Mouse (Mus musculus) 3T3-L1 (cell line): ENCODE measurements around the gene Myb.
"Not testable (repeated sequence)": the region's sequence is repeated elsewhere in the genome, so short reads cannot be mapped to it uniquely, and the experiment has no call there.

Source experiments
- DNase-seq: peaks from one replicate; pipeline ENCODE4 v3.0.0-alpha.2; 2015; ENCODE audit warnings: low read depth, low spot score

The Myb gene

GRCm38 (mm10) chr10:21168466-21168865, 7.7 kb upstream of the Myb start:
- no peak for DNase-seq

- no peak for DNase-seq
Measured at GRCm38 (mm10) chr10:21167842-21168241, 7.1 kb upstream of the Myb start.

GRCm38 (mm10) chr10:21167165-21167564, 6.4 kb upstream of the Myb start:
- DNase-seq: no peak

GRCm38 (mm10) chr10:21165411-21165810, 4.6 kb upstream of the Myb start:
- no peak for DNase-seq

- DNase-seq: no peak
Measured at GRCm38 (mm10) chr10:21162124-21162523, 1.3 kb upstream of the Myb start.

- DNase-seq: no peak
Measured at GRCm38 (mm10) chr10:21161359-21162094, 743 bp upstream of the Myb start.

GRCm38 (mm10) chr10:21159697-21160394, 938 bp downstream of the Myb start:
- DNase-seq: no peak

GRCm38 (mm10) chr10:21158918-21159443, 1.8 kb downstream of the Myb start:
- DNase-seq: no peak

- DNase-seq: no peak
Measured at GRCm38 (mm10) chr10:21158111-21158917, 2.5 kb downstream of the Myb start.

- DNase-seq: no peak
Measured at GRCm38 (mm10) chr10:21156953-21157499, 3.8 kb downstream of the Myb start.

- no peak for DNase-seq
Measured at GRCm38 (mm10) chr10:21156416-21156815, 4.4 kb downstream of the Myb start.

- DNase-seq: no peak
Measured at GRCm38 (mm10) chr10:21154927-21155326, 5.9 kb downstream of the Myb start.

- DNase-seq: no peak
Measured at GRCm38 (mm10) chr10:21153433-21153832, 7.4 kb downstream of the Myb start.

- DNase-seq: no peak
Measured at GRCm38 (mm10) chr10:21152812-21153211, 8.0 kb downstream of the Myb start.

- no peak for DNase-seq
Measured at GRCm38 (mm10) chr10:21151320-21151719, 9.5 kb downstream of the Myb start.

GRCm38 (mm10) chr10:21149945-21150344, 10.8 kb downstream of the Myb start:
- not testable (repeated sequence) for DNase-seq

- DNase-seq: no peak
Measured at GRCm38 (mm10) chr10:21146719-21147118, 14.1 kb downstream of the Myb start.

GRCm38 (mm10) chr10:21146263-21146662, 14.5 kb downstream of the Myb start:
- DNase-seq: no peak

GRCm38 (mm10) chr10:21144627-21145504, 15.9 kb downstream of the Myb start:
- DNase-seq: no peak

- DNase-seq: no peak
Measured at GRCm38 (mm10) chr10:21135297-21135696, 25.5 kb downstream of the Myb start.
